In the genomic region with DNA sequence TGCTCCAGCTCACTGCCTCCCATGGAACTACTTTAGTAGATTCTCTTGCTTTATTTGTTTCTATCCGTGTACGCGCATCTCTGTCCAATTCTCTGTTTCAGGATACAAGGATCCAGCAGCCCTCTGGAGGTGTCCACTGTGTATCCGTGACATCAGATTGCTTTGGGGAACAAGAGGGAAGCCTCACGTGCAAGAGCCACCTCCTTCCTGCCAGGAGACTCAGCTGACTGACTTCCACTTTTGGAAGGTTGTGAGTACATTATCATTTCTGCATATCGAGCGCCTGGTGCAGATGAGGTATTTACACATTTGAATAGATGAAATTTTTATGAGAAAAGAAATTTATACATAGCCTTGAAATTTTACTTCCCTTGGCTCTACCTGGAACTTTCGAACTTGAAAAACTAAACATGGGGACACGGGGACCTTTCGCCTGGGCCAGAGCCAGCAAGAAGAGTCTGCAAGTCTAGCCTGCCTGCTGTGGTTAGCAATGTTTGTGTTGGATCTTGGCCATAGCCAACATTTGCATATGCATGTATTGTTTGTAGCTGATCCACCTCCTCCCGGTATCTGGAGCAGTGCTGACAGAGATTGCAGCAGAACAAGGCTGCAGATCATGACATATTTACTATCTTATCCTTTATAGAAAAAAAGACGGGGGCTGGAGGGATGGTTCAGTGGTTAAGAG, we compare ENCODE assay signal across 18 mouse cellular contexts.
DNase-seq lines count a peak whose midpoint lies in the region; ATAC-seq and TF ChIP-seq lines count a peak whose summit lies in the region.
"Had no signal": no experiment of that assay in that cellular context is flagged by ENCODE, and none has a peak within 500 bp of the region (broad histone marks: within the 10 kb centered on the region; RNA-seq: fewer than 3 reads in every experiment).

No protein-coding gene starts in this region.

- TF ChIP-seq CTCF in lung, postnatal 0 days (IDR thresholded peaks at IDR 0.05) = no peak

- no peak overlapping the region for H3K4me2 ChIP-seq in embryonic facial prominence, embryonic 14.5 days (ENCODE audit: low read depth, low read length)
- no peak overlapping the region for H3K4me2 ChIP-seq in lung, postnatal 0 days (replicated peaks; ENCODE audit: low read depth, low read length)
- H3K4me2 ChIP-seq: heart, embryonic 12.5 days; liver, embryonic 13.5 days; neural tube, embryonic 13.5 days had no signal

- no peak overlapping the region for H3K27ac ChIP-seq in embryonic facial prominence, embryonic 14.5 days (replicated peaks; ENCODE audit: low read depth, low read length)
- no peak overlapping the region for H3K27ac ChIP-seq in embryonic facial prominence, embryonic 10.5 days (replicated peaks)
- H3K27ac ChIP-seq in lung, postnatal 0 days (ENCODE audit: low read length) = no peak overlapping the region
- H3K27ac ChIP-seq: liver, embryonic 13.5 days; neural tube, embryonic 13.5 days had no signal

- no peak for TF ChIP-seq EP300 in lung, postnatal 0 days (IDR thresholded peaks at IDR 0.05)

- H3K4me3 ChIP-seq in embryonic facial prominence, embryonic 14.5 days (ENCODE audit: low read depth, low read length) = no peak overlapping the region
- no peak overlapping the region for H3K4me3 ChIP-seq in embryonic facial prominence, embryonic 10.5 days
- no peak overlapping the region for H3K4me3 ChIP-seq in lung, postnatal 0 days (ENCODE audit: low read depth, low read length)
- H3K4me3 ChIP-seq: heart, embryonic 12.5 days; liver, embryonic 13.5 days; neural tube, embryonic 13.5 days had no signal

- no peaks in the 10 kb centered on the region for H3K9me3 ChIP-seq in embryonic facial prominence, embryonic 14.5 days (ENCODE audit: control insufficient read depth, low read length)
- no peaks in the 10 kb centered on the region for H3K9me3 ChIP-seq in embryonic facial prominence, embryonic 10.5 days
- H3K9me3 ChIP-seq in lung, postnatal 0 days (ENCODE audit: low read length) = no peaks in the 10 kb centered on the region
- H3K9me3 ChIP-seq: heart, embryonic 12.5 days; liver, embryonic 13.5 days; neural tube, embryonic 13.5 days had no signal

- no peaks in the 10 kb centered on the region for H3K4me1 ChIP-seq in embryonic facial prominence, embryonic 14.5 days (ENCODE audit: control insufficient read depth, insufficient read depth, low read length)
- peaks cover 8% of the 10 kb centered on the region for H3K4me1 ChIP-seq in embryonic facial prominence, embryonic 10.5 days
- H3K4me1 ChIP-seq in lung, postnatal 0 days (ENCODE audit: insufficient read depth, low read depth, low read length) = no peaks in the 10 kb centered on the region
- H3K4me1 ChIP-seq: heart, embryonic 12.5 days; liver, embryonic 13.5 days had no signal

- ATAC-seq in embryonic facial prominence, embryonic 14.5 days (ENCODE audit: low read depth) = no peak
- ATAC-seq in lung, postnatal 0 days = no peak
- ATAC-seq in common myeloid progenitor, adult 5-6 weeks (replicated peaks; ENCODE audit: low read depth, poor library complexity, severe bottlenecking) = peak; percentile 72
- peak; percentile 77 for ATAC-seq in megakaryocyte progenitor cell, adult 5-6 weeks (replicated peaks; ENCODE audit: poor library complexity)
- no peak for ATAC-seq in erythroblast, adult 5-6 weeks (replicated peaks; ENCODE audit: low FRiP score, poor library complexity, severe bottlenecking)
- ATAC-seq: forebrain, embryonic 16.5 days had no signal

- H3K9ac ChIP-seq in embryonic facial prominence, embryonic 14.5 days (ENCODE audit: low read depth, low read length) = no peak overlapping the region
- H3K9ac ChIP-seq in lung, postnatal 0 days (replicated peaks; ENCODE audit: low read depth) = no peak overlapping the region
- H3K9ac ChIP-seq: heart, embryonic 12.5 days; liver, embryonic 13.5 days; neural tube, embryonic 13.5 days had no signal

- peaks cover 8% of the 10 kb centered on the region; the same call in 1 of the 2 replicates for H3K27me3 ChIP-seq in embryonic facial prominence, embryonic 14.5 days (replicated peaks; ENCODE audit: control insufficient read depth, insufficient read depth, low read length)
- peaks cover 39% of the 10 kb centered on the region for H3K27me3 ChIP-seq in embryonic facial prominence, embryonic 10.5 days (replicated peaks; ENCODE audit: low read depth, poor library complexity, severe bottlenecking)
- no peaks in the 10 kb centered on the region for H3K27me3 ChIP-seq in lung, postnatal 0 days (replicated peaks; ENCODE audit: insufficient read depth, low read length)
- H3K27me3 ChIP-seq: liver, embryonic 13.5 days had no signal

- 76% methylated on average over 12 of the region's 12 CpGs for WGBS in embryonic facial prominence, embryonic 14.5 days
- 89% methylated on average over 12 of the region's 12 CpGs for WGBS in embryonic facial prominence, embryonic 10.5 days
- WGBS in lung, postnatal 0 days = 67% methylated on average over 12 of the region's 12 CpGs

- no peaks in the 10 kb centered on the region for H3K36me3 ChIP-seq in embryonic facial prominence, embryonic 14.5 days (ENCODE audit: control insufficient read depth, insufficient read depth, low read length)
- H3K36me3 ChIP-seq in embryonic facial prominence, embryonic 10.5 days (replicated peaks) = no peaks in the 10 kb centered on the region
- H3K36me3 ChIP-seq in lung, postnatal 0 days (ENCODE audit: insufficient read depth, low read length) = no peaks in the 10 kb centered on the region
- H3K36me3 ChIP-seq: G1E; heart, embryonic 12.5 days; liver, embryonic 13.5 days; neural tube, embryonic 13.5 days had no signal

- peak; percentile 48 for DNase-seq in embryonic facial prominence, embryonic 14.5 days (ENCODE audit: low spot score)
- no peak for DNase-seq in embryonic facial prominence, embryonic 10.5 days (ENCODE audit: low spot score)
- peak; percentile 2 for DNase-seq in lung, postnatal 36 days
- DNase-seq in lung, postnatal 0 days (ENCODE audit: low spot score) = no peak
- DNase-seq in yolk sac, embryonic 10.5 days (ENCODE audit: low spot score) = no peak
- DNase-seq: adrenal gland, postnatal 25 days; layer of hippocampus, adult 9-11 months; liver, embryonic 13.5 days; lung, postnatal 4 days; right cerebral cortex, postnatal 4 days; thymus, postnatal 14 days had no signal

Comparison
In these comparisons a context has a peak if more than half of its experiments do, and no peak if none do; other contexts are left out.
1. DNase-seq: peak in embryonic facial prominence, embryonic 14.5 days (single experiment) and lung, postnatal 36 days (single experiment); none in embryonic facial prominence, embryonic 10.5 days (single experiment), lung, postnatal 0 days (single experiment) and yolk sac, embryonic 10.5 days (single experiment).
2. ATAC-seq: peak in common myeloid progenitor, adult 5-6 weeks (single experiment) and megakaryocyte progenitor cell, adult 5-6 weeks (single experiment); none in embryonic facial prominence, embryonic 14.5 days (single experiment), lung, postnatal 0 days (single experiment) and erythroblast, adult 5-6 weeks (single experiment).